Comparison of ENCODE assay signal across 8 mouse cellular contexts in genomic region chr9:69987579-69987978, GRCm38 (mm10). TPM values are rescaled to one million over a fixed set of nuclear protein-coding genes. Genes with fewer than 3 reads are reported as not detected.
DNase-seq lines count a peak whose midpoint lies in the region; ATAC-seq and TF ChIP-seq lines count a peak whose summit lies in the region.
"Had no signal": no experiment of that assay in that cellular context is flagged by ENCODE, and none has a peak within 500 bp of the region (broad histone marks: within the 10 kb centered on the region; RNA-seq: fewer than 3 reads in every experiment).

No protein-coding gene starts in this region.

- no peak for ATAC-seq in lung, postnatal 0 days

- no peaks in the 10 kb centered on the region for H3K27me3 ChIP-seq in lung, postnatal 0 days (replicated peaks; ENCODE audit: insufficient read depth, low read length)
- H3K27me3 ChIP-seq: stomach, embryonic 15.5 days had no signal

- no peaks in the 10 kb centered on the region for H3K36me3 ChIP-seq in lung, postnatal 0 days (ENCODE audit: insufficient read depth, low read length)
- H3K36me3 ChIP-seq: stomach, embryonic 15.5 days had no signal

- peak; percentile 88 for DNase-seq in 3T3-L1 (ENCODE audit: low read depth, low spot score)
- DNase-seq in A20 (ENCODE audit: low read depth, low spot score), result peak; percentile 82
- peak; percentile 51 for DNase-seq in adrenal gland, postnatal 25 days
- DNase-seq in frontal cortex, postnatal 36 days (ENCODE audit: low spot score in 2 of 2), result peak; percentile 60 to 81
- peak; percentile 72 for DNase-seq in kidney, postnatal 14 days
- peak; percentile 82 for DNase-seq in lung, postnatal 0 days (ENCODE audit: low spot score)
- peak; percentile 34 for DNase-seq in skeletal muscle tissue, adult 2 months (ENCODE audit: low read depth, low spot score)

- no peaks in the 10 kb centered on the region for H3K9me3 ChIP-seq in lung, postnatal 0 days (ENCODE audit: low read length)
- H3K9me3 ChIP-seq: stomach, embryonic 15.5 days had no signal

- H3K4me1 ChIP-seq in lung, postnatal 0 days (ENCODE audit: insufficient read depth, low read depth, low read length), result peaks cover 6% of the 10 kb centered on the region; the same call in 1 of the 2 replicates

- H3K4me3 ChIP-seq in lung, postnatal 0 days (ENCODE audit: low read depth, low read length), result no peak overlapping the region
- H3K4me3 ChIP-seq: stomach, embryonic 15.5 days had no signal

- H3K9ac ChIP-seq in lung, postnatal 0 days (replicated peaks; ENCODE audit: low read depth), result no peak overlapping the region
- H3K9ac ChIP-seq: stomach, embryonic 15.5 days had no signal

- 0% methylated on average over 3 of the region's 3 CpGs for WGBS in lung, postnatal 0 days

- TF ChIP-seq EP300 in lung, postnatal 0 days (IDR thresholded peaks at IDR 0.05), result no peak

- no peak overlapping the region for H3K4me2 ChIP-seq in lung, postnatal 0 days (replicated peaks; ENCODE audit: low read depth, low read length)
- H3K4me2 ChIP-seq: stomach, embryonic 15.5 days had no signal

- peak; percentile 79 for TF ChIP-seq CTCF in lung, postnatal 0 days (IDR thresholded peaks at IDR 0.05)

- H3K27ac ChIP-seq in lung, postnatal 0 days (ENCODE audit: low read length), result no peak overlapping the region
- H3K27ac ChIP-seq: stomach, embryonic 15.5 days had no signal

RNA-seq across cellular contexts. Expression of gene Bnip2, which starts 1.7 kb away (rescaled TPM):
- 98.6 and 103 TPM in 2 replicates for total RNA-seq in adrenal gland, postnatal 25 days (2021)
- polyA plus RNA-seq in lung, postnatal 0 days (2015; fragmentation: Nextera tagmentation; extraction: Ambion mirVana), result 130 and 131 TPM in 2 replicates

RNA-seq across cellular contexts. Expression of gene Gtf2a2, which starts 24.8 kb away (rescaled TPM):
- total RNA-seq in adrenal gland, postnatal 25 days (2021), result 94.9 and 99.8 TPM in 2 replicates
- polyA plus RNA-seq in lung, postnatal 0 days (2015; fragmentation: Nextera tagmentation; extraction: Ambion mirVana), result 126 and 142 TPM in 2 replicates

RNA-seq across cellular contexts. Expression of gene Gcnt3, which starts 50.3 kb away (rescaled TPM):
- total RNA-seq in adrenal gland, postnatal 25 days (2021), result not detected in 2 replicates
- not detected in 2 replicates for polyA plus RNA-seq in lung, postnatal 0 days (2015; fragmentation: Nextera tagmentation; extraction: Ambion mirVana)

Comparison
In these comparisons a context has a peak if more than half of its experiments do, and no peak if none do; other contexts are left out.
1. DNase-seq: peak in every context shown above with its lines; median percentile 88 in 3T3-L1; 82 in A20; 82 in lung, postnatal 0 days; 72 in kidney, postnatal 14 days; 70 in frontal cortex, postnatal 36 days; 51 in adrenal gland, postnatal 25 days; 34 in skeletal muscle tissue, adult 2 months.